Mouse (Mus musculus): Measurements from ENCODE around the gene Lrmda.
"Not testable (repeated sequence)": the region's sequence is repeated elsewhere in the genome, so short reads cannot be mapped to it uniquely, and the experiment has no call there.

The Lrmda gene

DNA sequence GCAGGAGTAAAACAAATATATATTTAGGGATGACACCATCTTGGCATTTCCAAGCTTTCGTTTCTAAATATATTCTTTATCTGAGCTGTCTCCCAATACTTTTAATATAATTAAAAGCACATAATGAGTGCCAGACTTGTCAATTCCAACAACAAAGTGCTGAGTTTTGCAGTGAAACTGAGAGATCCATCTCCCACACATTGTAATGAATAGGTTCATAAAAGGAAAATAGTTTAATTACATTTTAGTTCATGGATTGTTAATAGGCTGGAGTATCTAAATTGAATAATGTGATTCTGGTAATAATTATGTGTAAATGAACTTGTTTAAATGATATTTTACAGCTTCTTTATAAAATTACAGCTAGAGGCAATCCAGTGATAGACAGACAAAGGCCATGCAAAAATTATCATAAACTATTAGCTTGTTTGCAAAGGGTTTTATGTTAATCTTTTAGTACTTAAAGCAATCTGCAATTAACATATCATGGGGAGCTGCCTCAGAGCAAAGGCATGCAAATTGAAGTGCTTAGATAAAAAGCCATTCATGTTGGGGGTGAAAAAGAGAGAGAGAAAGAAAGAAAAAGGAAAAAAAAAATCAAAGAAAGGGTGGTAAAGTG lies 725.9 kb downstream of the Lrmda start:
- no peak for DNase-seq

DNA sequence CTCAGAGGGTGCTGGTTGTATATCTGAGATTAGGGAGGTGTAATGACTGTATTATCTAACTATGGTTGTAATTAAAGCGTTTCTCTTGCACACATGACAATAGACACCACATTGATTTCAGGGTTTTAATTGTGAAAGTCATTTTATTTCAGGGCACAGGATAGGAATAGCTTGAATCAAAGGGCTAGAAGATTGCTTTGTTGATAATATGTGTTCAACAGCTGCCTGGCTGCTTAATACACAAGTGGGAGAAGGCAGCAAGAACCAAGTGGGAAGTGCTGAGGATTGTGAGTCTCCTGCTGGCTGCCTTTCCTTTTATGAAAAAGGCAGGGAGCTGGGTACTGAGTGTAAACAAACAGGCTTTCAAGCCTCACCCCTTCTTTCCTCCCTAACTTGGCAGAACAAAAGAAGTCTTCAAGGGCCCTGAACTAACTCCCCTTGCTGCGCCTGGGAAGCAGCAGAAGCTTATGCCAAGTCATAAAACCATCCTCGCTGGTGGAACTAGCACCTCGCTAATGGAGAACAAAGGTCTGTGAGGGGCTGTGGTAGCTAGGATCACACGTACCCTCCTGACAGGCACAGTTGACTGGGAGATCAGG lies 726.5 kb downstream of the Lrmda start:
- DNase-seq: no peak

DNA sequence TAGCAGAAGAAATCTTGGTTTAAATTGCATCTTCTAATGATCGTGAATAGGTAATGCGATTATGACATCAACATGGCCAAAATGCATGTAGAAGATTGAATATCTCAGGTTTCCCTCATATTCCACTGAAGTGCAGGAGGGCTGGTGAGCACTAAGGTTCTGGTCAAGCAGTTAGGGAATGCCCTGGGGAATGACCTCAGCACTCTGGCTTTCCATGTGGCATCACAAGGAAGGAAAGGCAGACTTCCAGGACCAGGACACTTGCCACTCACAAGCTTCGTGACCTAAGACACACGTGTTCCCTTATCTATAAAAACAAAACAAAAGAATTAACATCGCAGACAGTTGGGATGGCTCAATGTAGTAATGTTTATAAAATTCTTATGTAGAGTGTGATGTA lies 728.3 kb downstream of the Lrmda start:
- DNase-seq: no peak

DNA sequence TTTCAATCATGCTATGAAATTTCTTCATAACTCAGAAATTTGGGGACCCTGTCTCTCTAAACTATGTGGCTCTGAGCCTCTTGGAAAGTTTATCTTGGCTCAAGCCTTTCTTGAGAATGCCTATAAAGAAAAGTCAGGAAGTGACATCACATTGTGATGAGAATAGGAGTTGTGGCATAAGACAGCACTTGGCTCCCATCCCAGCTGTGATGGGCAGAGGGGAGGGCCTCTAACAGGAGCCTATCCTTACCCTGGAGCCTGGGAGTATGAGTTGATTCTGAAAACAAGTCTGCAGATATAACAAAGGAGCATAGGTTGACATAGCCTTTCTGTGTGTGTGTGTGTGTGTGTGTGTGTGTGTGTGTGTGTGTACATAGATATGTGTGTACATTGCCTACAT lies 730.9 kb downstream of the Lrmda start:
- no peak for DNase-seq

DNA sequence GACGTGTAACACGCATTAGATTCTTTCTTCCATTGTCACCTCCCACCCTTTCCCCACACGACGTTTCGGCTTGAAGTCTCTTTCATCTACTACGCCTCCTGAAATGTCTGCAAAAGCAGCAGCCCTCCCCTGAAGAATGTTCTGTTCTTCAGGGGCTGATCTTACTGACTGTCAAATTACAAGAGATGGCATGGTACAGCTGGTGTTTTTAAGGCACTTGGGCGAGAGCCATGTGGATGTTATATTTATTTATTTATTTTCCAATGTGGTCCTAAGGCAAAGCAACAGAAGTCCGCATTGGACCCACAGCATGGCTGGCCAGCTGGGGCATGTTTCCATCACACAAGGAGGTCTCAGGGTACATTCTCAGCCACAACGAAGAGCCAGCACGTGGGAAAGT lies 731.8 kb downstream of the Lrmda start:
- no peak for DNase-seq

DNA sequence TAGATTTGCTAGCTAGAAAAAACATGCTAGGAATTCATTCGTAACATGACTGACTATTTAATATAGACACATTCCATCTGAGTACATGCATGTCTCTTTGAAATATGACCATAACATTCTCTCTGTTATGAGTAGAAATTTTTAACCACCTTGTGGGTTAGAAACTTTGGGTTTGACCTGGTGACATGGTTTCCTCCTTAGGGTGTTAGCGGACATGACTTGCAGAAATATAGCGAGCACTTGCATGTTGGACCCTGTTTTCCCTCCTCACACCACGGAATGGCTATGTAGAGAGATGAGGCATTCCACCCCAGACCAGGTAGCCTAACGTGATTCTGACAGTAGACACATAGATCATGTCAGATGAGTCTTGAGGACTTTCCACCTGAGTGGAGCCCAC lies 735.1 kb downstream of the Lrmda start:
- DNase-seq: no peak

DNA sequence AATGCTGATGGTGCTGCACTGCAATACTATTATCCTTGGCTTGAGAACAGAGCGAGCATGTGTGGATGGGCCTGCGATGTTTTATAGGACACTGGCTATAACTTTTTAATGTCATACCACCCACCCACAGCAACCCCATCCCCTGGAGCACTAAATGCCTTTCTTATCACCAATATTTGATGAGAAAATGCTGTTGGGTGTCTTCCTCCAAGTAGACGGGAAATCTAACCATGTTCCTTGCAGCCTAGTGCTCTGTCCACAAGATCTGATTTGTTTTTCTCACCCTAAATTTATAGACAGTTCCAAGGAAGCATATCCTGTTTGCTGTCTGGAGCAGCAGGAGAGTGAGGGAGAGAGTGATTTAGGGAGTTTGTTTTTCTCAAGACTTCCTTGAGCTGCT lies 738.0 kb downstream of the Lrmda start:
- no peak for DNase-seq

DNA sequence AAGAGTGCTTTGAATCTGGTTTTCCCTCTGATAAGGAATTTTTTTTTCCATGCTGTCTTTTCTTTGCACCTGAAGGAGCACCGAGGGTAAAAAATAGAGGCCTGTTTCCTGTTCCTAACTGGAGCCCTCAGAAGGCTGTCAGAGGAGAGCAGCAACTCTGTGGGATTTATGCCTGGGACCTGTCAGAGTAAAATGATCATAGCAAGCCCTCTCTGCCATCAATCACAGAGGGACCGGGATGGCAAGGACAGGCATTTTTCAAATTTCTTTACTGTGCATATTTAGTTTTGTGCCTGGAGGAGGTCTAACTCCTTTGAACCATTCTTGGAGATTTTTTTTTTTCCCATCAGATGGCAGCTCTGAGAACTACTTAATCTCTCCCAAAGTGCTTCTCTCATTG lies 739.7 kb downstream of the Lrmda start:
- no peak for DNase-seq

DNA sequence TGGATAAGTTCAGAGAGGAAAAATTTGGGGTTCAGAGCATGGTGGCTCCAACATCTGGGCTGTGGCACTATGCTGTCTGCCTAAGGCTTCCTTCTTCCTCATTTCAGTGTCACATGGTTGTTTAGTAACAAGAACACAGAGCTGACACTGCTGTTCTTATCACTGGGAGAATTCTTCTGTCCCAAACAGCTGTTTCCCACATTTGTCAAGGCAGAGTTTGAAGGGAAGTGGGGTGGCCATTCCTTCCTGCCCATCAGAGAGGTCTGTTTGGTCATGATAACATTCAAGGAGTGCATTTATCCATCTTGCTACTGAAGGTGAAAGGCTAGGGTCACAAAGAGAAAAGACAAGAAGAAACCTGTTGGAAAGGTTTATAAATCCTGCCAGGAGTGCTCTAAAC lies 740.2 kb downstream of the Lrmda start:
- no peak for DNase-seq

DNA sequence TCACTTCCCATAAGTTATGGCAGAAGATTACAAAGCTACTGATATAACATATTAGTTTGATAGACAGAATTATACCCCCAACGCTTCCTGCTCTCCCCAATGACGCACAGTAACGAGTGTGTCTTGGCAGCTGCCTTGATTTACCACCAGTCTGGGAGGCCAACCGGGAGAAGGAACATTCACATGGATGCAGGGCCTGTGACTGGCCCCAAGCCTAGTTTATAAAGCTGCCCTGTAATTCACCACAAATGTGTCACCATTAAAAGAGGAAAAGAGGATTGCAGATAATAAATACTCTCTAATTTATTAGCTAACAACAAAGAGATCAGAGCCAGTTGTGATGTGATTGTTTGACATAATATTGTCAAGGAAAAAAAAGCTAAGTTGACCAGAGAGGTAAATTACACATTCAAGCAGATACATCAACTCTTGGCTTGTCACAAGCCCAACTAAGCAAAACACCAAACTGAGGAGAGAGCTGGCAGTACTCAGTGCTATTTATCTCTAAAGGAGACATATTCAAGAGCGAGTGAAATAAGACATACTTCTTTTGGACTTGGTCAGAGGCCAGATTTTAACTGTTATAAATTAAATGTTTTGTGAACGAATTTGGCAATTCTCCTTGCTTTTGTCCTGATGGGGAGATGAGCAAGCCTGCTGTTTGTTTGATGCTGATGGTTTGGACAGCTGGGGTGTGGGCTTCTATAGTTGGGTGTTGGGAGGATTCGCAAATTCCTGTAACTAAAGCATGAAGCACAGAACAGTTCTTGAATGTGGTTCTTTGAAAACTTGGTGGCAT lies 740.9 kb downstream of the Lrmda start:
- no peak for DNase-seq

DNA sequence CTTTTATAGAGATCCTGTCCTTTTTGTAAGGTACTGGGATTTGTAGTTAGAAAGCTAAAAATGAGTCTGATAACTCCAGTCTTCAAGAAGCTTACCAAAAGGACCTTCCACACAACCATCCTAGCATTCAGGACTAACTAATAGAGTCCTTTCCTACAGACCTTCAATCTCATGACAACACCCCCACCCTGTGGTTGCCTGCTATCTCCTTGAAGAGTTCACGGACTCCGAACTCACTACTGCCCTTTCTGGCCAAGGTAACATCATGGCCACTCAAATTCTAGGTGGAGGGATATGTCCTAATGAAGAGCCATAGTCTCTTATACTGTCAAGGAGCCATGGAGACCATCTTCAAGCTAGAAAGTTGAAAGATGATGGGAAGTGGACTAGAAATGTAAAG lies 762.2 kb downstream of the Lrmda start:
- no peak for DNase-seq

DNA sequence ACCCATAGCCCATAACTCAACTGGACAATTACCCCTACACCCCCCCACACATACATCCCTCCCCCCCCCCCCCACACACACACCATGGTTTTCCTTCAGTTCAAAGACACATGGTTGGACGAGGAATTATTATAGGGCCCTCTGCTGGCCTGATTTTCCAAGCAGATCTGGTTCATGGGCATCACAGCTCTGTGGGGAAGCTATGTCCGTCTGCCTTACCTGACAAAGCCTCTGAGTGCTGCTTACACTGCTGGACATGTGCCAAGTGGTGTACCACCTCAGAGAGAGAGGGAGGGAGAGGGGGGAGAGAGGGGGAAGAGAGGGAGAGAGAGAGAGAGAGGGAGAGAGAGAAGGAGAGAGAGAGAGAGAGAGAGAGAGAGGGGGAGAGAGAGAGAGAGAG lies 762.9 kb downstream of the Lrmda start:
- DNase-seq: no peak

DNA sequence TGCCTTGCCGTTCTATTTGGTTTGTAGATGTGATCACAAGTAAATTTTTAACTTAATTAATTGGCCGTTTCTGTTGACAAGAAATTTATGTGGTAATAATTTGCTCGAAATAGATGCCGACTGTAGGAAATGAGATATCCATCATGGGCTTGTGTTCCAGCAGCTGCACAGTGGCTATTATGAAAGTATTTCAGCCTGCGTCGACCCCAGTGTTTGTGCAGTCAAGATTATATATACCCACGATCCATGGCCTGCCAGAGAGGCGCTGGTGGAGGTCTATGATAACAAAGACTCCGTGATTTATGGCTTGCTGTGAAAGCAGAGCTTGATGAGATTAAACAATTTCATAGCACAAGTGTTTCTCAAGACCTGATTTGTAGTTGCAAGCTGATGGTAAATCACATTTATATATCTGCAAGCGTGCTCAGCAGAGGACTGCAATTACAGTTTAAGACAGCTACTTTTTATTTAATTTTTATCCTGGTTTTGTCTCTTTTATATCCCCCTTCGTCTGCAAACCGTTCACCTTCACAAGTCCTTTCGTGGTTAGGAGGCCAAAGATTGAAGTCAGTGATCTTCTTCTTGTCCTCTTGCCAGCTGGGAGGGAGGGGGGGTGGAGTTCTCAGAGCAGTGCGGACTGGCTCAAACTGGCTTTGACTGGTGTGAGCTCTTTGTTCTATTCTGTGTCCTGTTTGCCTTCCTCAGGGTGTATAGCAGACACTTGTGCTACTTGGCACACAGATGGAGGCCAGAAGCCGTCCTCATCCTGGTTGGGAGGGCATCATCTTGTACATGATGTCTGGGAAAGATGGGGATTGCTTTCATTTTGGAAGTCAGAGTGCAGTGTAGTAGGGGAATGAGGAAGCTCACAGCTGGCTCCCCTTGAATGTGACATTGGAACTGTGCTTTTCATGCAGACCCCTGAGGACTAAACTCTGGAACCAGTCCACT lies 764.0 kb downstream of the Lrmda start:
- no peak for DNase-seq

DNA sequence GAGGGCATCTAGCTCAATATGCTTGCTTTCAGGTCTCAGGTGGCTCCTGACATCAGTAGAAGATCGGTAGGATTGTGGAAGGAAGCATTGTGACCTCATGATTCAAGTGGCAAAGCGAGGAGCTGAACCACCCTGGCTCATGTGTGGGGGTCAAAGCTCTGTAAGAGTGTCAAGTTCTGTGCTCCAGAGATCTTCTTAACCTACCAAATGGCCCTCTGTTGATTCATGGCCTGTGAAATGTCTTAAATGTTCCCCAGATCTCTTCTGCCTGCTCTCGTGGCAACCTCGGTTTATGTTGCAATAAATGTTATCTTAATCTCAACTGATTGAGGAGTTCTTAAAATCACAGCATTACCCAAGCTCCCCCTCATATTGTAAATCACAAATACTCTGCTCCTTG lies 780.5 kb downstream of the Lrmda start:
- no peak for DNase-seq

DNA sequence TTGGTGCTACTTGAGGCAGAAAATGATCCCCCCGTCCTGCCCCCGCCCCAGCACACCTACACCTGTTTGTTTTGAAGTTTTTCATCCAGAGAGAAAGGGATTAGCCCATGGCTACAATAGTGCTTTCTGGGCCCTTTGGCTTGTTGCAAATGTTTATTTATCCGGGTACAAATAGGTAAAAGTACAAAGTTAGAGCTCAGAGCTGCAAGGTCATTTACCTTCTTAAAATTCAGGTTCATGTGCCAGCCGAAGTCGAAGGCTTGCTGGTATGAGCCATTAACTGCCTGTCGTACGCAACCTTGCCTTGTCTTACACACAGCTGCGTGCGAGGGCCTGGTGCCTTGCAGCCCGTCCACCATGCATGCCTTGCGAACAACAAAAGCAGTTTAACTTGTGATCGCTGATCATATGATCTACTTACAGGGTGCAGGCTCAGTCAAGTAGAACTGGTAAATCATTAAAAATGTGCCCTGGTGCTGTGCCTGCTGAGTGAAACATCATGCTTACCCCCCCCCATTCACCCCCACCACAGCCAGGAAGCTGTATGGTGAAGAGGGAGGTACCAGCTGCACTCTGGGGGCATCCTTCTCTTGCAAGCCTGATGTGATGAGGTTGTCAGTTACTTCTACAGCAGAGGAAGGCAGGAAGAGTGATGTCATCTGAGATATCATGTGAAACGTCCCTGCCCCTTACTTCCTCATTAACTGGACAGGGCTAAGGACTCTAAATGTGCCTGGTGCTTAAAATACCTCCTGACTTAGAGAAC lies 781.5 kb downstream of the Lrmda start:
- peak; percentile 14 to 18 for DNase-seq

DNA sequence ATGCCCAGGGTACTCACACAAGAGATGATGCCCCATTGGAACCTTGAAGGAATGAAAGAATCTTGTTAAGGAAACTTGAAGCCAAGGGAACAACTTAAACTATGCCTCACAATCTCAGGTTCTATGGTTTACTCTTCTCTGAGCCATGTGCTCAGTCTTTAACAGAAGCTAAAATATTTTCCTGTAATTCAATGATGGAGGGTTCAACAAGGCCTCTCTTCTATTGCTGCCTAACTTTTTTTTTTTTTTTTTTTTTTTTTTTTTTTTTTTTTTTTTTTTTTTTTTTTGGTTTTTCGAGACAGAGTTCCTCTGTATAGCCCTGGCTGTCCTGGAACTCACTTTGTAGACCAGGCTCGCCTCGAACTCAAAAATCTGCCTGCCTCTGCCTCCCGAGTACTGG lies 782.2 kb downstream of the Lrmda start:
- DNase-seq: not testable (repeated sequence)

DNA sequence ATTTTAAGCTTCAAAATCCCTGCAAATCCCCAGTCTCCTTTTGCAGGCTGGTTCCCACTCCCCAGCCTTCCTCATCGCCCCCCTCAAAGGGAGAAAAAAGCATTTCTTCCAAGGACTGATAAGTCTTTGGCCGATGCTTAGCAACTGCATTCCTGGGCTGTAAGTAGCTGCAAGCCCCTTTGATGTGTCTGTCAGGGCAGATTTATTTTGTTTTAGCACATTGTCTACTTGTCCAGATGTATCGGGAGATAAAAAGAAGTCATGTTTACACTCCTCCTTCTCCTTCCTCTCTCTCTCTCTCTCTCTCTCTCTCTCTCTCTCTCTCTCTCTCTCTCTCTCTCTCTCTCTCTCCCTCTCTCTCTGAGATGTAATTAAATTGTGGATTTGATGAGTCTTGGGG lies 787.8 kb downstream of the Lrmda start:
- DNase-seq: no peak

DNA sequence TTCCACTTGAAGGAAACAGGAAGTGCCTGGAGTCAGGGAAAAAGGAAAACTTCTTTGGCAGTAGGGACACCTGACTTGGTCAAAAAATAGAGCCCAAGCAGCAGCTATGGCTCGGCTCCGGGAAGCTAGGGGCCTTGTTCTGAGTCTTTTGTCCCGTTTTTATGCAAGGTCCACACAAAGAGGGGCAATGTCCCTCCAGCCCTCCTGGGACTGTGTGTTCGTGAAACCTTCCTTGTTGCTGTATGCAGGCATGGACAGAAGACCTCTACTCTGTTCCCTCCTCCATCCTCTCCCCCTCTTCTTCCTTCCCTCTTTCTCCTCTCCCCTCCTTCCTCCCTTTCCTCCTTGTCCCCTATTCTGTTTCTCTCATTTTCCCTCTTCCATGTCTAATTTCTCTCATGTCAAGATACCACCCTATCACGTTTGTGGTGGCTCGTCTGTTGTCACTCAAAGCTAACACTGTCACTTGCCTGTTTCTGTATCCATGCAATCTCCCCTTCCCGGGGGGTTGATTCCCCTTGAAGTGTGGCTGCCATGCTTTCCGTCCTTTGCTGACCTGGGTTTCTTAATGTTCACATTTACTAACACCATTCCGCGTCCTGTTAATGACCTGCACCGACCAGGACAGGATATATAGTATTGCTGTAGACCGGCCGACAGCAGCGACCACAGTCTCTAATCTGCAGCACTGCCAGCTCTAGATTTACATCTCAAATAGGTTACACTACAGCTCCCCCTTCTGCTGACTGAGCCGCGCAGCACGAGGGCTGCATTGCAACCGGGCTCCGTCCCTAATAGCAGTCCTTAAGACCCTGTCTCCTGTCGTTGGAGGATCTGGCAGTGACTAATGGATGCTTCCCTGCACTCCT lies 788.4 kb downstream of the Lrmda start:
- peak in 1 of 2 experiments; percentile 21 for DNase-seq

DNA sequence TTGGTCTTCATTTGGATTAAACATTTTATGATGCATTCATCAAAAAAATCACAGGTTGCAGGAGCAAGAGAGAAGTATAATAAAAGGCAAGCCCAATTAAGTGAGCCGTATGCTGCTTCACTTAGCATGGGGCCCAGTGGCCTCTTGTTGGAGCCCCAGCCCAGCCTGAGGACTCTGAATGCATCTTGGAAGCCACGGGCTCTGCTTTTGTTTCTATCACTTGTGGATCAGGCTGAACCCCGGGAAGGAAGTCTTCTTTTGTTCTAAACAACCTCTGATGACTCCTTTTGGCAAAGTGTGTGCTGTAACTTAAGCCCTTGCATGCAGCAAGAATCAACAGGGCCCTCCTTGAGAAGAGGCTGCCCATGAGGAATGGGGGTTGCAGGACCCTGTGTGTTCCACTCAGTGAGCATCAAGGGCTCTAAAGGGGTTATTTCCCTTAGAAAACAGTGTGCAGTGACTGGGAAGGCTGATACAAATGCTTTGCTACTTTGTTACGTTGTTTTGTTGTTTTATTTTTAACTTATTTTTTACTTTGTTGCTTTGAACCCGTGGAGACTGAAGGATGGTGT lies 789.2 kb downstream of the Lrmda start:
- DNase-seq: no peak

DNA sequence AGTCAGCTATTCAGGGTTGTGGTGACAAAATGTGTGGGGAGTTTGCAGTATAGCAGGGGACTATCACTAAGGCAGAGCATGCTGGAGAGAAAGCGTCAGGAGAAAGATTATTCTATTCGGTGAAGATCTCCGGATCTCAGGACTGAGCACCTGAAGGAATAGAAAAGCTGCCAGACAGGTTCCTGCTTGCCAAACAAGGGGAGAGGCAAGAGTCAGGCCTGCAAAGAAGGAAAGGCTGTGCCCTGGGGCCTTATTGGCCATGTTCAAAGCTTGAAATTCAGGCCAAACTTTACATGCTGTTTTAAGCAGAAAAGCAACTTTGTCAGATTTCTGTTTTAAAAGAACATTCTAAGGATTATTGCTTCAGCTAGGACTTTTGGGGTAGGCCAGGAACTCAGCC lies 789.7 kb downstream of the Lrmda start:
- DNase-seq: no peak

DNA sequence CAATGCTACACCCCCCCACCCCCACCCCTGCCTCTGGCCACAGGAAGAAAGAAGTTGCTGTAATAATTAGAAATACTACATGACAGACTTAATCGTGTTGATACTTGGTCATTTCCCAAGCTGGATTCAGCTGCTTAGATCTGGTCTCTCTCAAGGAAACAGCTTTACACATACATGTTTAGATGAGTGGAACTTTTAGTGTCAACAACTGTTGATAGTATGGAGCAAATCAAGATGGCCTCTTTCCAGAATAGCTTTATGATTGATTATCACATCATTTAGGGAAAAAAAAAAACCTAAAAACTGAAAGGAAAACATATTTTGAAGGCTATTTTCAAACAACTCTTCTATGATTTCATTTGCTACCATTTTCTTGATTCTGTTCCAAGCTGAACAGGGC lies 791.0 kb downstream of the Lrmda start:
- no peak for DNase-seq
